27 mouse cellular contexts compared by ENCODE assay signal in the genomic region with DNA sequence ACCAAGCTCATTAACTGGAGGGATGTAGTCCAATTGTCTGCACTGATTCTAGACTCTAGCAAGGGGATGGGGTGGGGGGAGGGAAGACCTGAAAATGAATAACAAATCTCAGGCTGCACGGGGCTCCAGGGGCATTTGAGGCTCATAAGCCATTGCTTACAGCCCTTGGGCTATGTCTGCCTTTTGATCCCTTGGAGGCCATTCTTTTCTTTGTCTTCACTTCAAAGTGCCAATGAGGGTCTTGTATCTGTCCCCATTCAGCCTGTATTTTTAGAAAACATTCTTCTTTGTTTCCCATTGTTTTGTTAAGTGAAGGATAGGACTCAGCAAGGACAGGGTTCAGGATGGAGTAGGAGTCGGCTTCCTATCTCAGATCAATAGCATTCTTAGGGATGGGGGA.
DNase-seq lines count a peak whose midpoint lies in the region; ATAC-seq lines count a peak whose summit lies in the region.
"Had no signal": no experiment of that assay in that cellular context is flagged by ENCODE, and none has a peak within 500 bp of the region (broad histone marks: within the 10 kb centered on the region; RNA-seq: fewer than 3 reads in every experiment).

No protein-coding gene starts in this region.

- no peaks in the 10 kb centered on the region for H3K27me3 ChIP-seq in hindbrain, embryonic 13.5 days
- no peaks in the 10 kb centered on the region for H3K27me3 ChIP-seq in hindbrain, embryonic 14.5 days (ENCODE audit: control insufficient read depth, insufficient read depth, low read length)
- H3K27me3 ChIP-seq: CH12.LX; embryonic facial prominence, embryonic 13.5 days; forebrain, embryonic 12.5 days; forebrain, embryonic 15.5 days; hindbrain, embryonic 12.5 days; intestine, embryonic 15.5 days had no signal

- peaks cover 16% of the 10 kb centered on the region for H3K4me1 ChIP-seq in hindbrain, embryonic 13.5 days (replicated peaks)
- no peaks in the 10 kb centered on the region for H3K4me1 ChIP-seq in hindbrain, embryonic 14.5 days (replicated peaks; ENCODE audit: control insufficient read depth, insufficient read depth, low read length)
- H3K4me1 ChIP-seq: forebrain, embryonic 15.5 days; intestine, embryonic 15.5 days had no signal

- DNase-seq in hindbrain, embryonic 14.5 days (ENCODE audit: low spot score) = no peak
- DNase-seq in ES-CJ7 (ENCODE audit: low read depth, low spot score) (peak; percentile 84), WW6 (ENCODE audit: low read depth, low spot score) (peak; percentile 55)
- no peak for DNase-seq in kidney, adult 9 months
- no peak for DNase-seq in thymus, postnatal 10 days (ENCODE audit: low spot score in 2 of 2)
- DNase-seq: adrenal gland, adult 2 months; adrenal gland, postnatal 14 days; B cell, adult 2 months; cerebellum, adult 11-12 months; cerebellum, adult 8-10 months; cerebellum, postnatal 10 days; cerebellum, postnatal 36 days; embryo, embryonic 11 days; gastrocnemius, postnatal 25 days; kidney, adult 11 months; kidney, adult 8-10 months had no signal

- peak overlapping the region; percentile 25; the same call in 1 of the 2 replicates for H3K27ac ChIP-seq in hindbrain, embryonic 13.5 days
- no peak overlapping the region for H3K27ac ChIP-seq in hindbrain, embryonic 14.5 days
- H3K27ac ChIP-seq: embryonic facial prominence, embryonic 10.5 days; embryonic facial prominence, embryonic 13.5 days; forebrain, embryonic 12.5 days; forebrain, embryonic 15.5 days; intestine, embryonic 15.5 days had no signal

- H3K9ac ChIP-seq in hindbrain, embryonic 13.5 days = no peak overlapping the region
- H3K9ac ChIP-seq in hindbrain, embryonic 14.5 days = no peak overlapping the region
- H3K9ac ChIP-seq: embryonic facial prominence, embryonic 13.5 days; forebrain, embryonic 12.5 days; forebrain, embryonic 15.5 days; hindbrain, embryonic 12.5 days; intestine, embryonic 15.5 days had no signal

- H3K36me3 ChIP-seq in hindbrain, embryonic 13.5 days = no peaks in the 10 kb centered on the region
- no peaks in the 10 kb centered on the region for H3K36me3 ChIP-seq in hindbrain, embryonic 14.5 days (replicated peaks; ENCODE audit: control insufficient read depth, insufficient read depth)
- H3K36me3 ChIP-seq: embryonic facial prominence, embryonic 10.5 days; embryonic facial prominence, embryonic 13.5 days; forebrain, embryonic 12.5 days; forebrain, embryonic 15.5 days; G1E; hindbrain, embryonic 12.5 days; intestine, embryonic 15.5 days had no signal

- ATAC-seq in hindbrain, embryonic 13.5 days (ENCODE audit: low FRiP score) = no peak
- no peak for ATAC-seq in hindbrain, embryonic 14.5 days (ENCODE audit: low FRiP score)
- ATAC-seq: forebrain, embryonic 15.5 days; intestine, embryonic 15.5 days had no signal

- H3K4me2 ChIP-seq in hindbrain, embryonic 13.5 days = no peak overlapping the region
- H3K4me2 ChIP-seq in hindbrain, embryonic 14.5 days (replicated peaks) = no peak overlapping the region
- H3K4me2 ChIP-seq: embryonic facial prominence, embryonic 13.5 days; forebrain, embryonic 12.5 days; forebrain, embryonic 15.5 days; heart, embryonic 11.5 days; hindbrain, embryonic 12.5 days; intestine, embryonic 15.5 days had no signal

- WGBS in hindbrain, embryonic 13.5 days = 12% methylated on average over 2 of the region's 2 CpGs
- WGBS in hindbrain, embryonic 14.5 days = 20% methylated on average over 2 of the region's 2 CpGs

- no peak overlapping the region for H3K4me3 ChIP-seq in hindbrain, embryonic 13.5 days
- no peak overlapping the region for H3K4me3 ChIP-seq in hindbrain, embryonic 14.5 days (replicated peaks; ENCODE audit: low read length)
- H3K4me3 ChIP-seq: embryonic facial prominence, embryonic 10.5 days; embryonic facial prominence, embryonic 13.5 days; erythroblast, embryonic 14.5 days; forebrain, embryonic 12.5 days; forebrain, embryonic 15.5 days; hindbrain, embryonic 12.5 days; intestine, embryonic 15.5 days had no signal

- no peaks in the 10 kb centered on the region for H3K9me3 ChIP-seq in hindbrain, embryonic 13.5 days
- no peaks in the 10 kb centered on the region for H3K9me3 ChIP-seq in hindbrain, embryonic 14.5 days (ENCODE audit: control insufficient read depth, low read length)
- H3K9me3 ChIP-seq: embryonic facial prominence, embryonic 10.5 days; embryonic facial prominence, embryonic 13.5 days; forebrain, embryonic 12.5 days; forebrain, embryonic 15.5 days; hindbrain, embryonic 12.5 days; intestine, embryonic 15.5 days had no signal

Comparison
In these comparisons a context has a peak if more than half of its experiments do, and no peak if none do; other contexts are left out.
1. DNase-seq: peak in ES-CJ7 (single experiment) and WW6 (single experiment); none in hindbrain, embryonic 14.5 days (single experiment), kidney, adult 9 months (single experiment) and thymus, postnatal 10 days (0 of 2).